Mouse (Mus musculus): Measurements from ENCODE around the gene Lrrc47. TPM values are rescaled to one million over a fixed set of nuclear protein-coding genes. Genes with fewer than 3 reads are reported as not detected.

Lrrc47 gene
- polyA plus RNA-seq, 1 experiment from 2014 or later = 11.8 TPM

DNA sequence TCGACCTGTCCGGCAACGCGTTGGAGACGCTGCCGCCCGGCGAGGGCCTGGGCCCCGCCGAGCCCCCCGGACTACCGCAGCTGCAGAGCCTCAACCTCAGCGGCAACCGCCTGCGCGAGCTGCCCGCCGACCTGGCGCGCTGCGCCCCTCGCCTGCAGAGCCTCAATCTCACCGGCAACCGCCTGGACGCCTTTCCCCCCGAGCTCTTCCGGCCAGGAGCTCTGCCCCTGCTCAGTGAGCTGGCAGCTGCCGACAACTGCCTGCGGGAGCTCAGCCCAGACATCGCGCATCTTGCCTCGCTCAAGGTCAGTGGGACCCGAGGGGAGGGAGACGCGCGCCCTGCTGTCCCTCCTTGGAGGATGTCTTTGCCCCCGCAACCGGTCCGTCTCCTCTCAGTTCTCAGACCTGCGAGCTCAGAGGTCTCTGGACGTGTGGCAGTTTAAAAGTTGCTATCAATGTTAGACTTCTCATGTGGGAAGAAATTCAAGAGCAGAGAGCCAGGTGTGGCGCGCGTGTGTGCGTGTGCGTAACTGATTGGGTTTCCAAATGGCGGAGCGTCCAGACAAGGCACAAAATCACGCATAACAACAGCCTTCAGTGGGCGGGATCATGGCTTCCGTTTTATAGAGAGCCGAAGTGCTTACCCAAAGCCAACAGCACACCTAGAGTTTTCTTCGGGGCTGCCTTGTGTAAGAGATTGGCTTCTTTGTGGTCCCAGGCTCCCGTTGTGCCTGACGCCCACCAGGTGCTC is 776 bp downstream of the Lrrc47 start:
- H3K9ac ChIP-seq (ENCODE audit: low read depth, low read length) = peak overlapping the region; percentile 91

GRCm38 (mm10) chr4:154015476-154015875 is 3.9 kb downstream of the Lrrc47 start:
- 93% methylated on average over 11 of the region's 11 CpGs for WGBS
- Histone ChIP-seq H3K4me2 (replicated peaks; ENCODE audit: low read depth, low read length) (no peak overlapping the region), H3K4me1 (replicated peaks; ENCODE audit: control insufficient read depth, insufficient read depth, low read length) (peaks cover 6% of the 10 kb centered on the region; the same call in 1 of the 2 replicates), H3K36me3 (ENCODE audit: control insufficient read depth, insufficient read depth, low read length) (peaks cover 7% of the 10 kb centered on the region), H3K4me3 (ENCODE audit: low read depth, low read length) (no peak overlapping the region), H3K27ac (ENCODE audit: low read depth, low read length) (no peak overlapping the region), H3K9me3 (ENCODE audit: control insufficient read depth, low read length) (no peaks in the 10 kb centered on the region), H3K27me3 (ENCODE audit: control insufficient read depth, insufficient read depth, low read length) (no peaks in the 10 kb centered on the region), H3K9ac (ENCODE audit: low read depth, low read length) (no peak overlapping the region)
- ATAC-seq (ENCODE audit: low FRiP score) (no peak), DNase-seq (ENCODE audit: low spot score) (no peak)

More for the DNA sequence above, 776 bp downstream of the Lrrc47 start:
- DNase-seq (ENCODE audit: low spot score) (peak; percentile 22), ATAC-seq (ENCODE audit: low FRiP score) (no peak)
- Histone ChIP-seq H3K4me1 (replicated peaks; ENCODE audit: control insufficient read depth, insufficient read depth, low read length) (peaks cover 6% of the 10 kb centered on the region; the same call in 1 of the 2 replicates), H3K4me2 (replicated peaks; ENCODE audit: low read depth, low read length) (peak overlapping the region; percentile 95), H3K9me3 (ENCODE audit: control insufficient read depth, low read length) (no peaks in the 10 kb centered on the region), H3K4me3 (ENCODE audit: low read depth, low read length) (peak overlapping the region; percentile 99), H3K36me3 (ENCODE audit: control insufficient read depth, insufficient read depth, low read length) (peaks cover 7% of the 10 kb centered on the region; the same call in 1 of the 2 replicates), H3K27me3 (ENCODE audit: control insufficient read depth, insufficient read depth, low read length) (no peaks in the 10 kb centered on the region), H3K27ac (ENCODE audit: low read depth, low read length) (peak overlapping the region; percentile 48; the same call in 1 of the 2 replicates)
- 3% methylated on average over 54 of the region's 55 CpGs for WGBS

- Histone ChIP-seq H3K27me3 (ENCODE audit: control insufficient read depth, insufficient read depth, low read length) (no peaks in the 10 kb centered on the region; the same call in 1 of the 2 replicates), H3K9ac (ENCODE audit: low read depth, low read length) (no peak overlapping the region), H3K9me3 (ENCODE audit: control insufficient read depth, low read length) (no peaks in the 10 kb centered on the region), H3K4me3 (ENCODE audit: low read depth, low read length) (no peak overlapping the region), H3K4me1 (replicated peaks; ENCODE audit: control insufficient read depth, insufficient read depth, low read length) (no peaks in the 10 kb centered on the region), H3K36me3 (ENCODE audit: control insufficient read depth, insufficient read depth, low read length) (peaks cover 7% of the 10 kb centered on the region), H3K27ac (ENCODE audit: low read depth, low read length) (no peak overlapping the region), H3K4me2 (replicated peaks; ENCODE audit: low read depth, low read length) (no peak overlapping the region)
- ATAC-seq (ENCODE audit: low FRiP score) = no peak
- WGBS = 76% methylated on average over 7 of the region's 7 CpGs
- peak; percentile 31 for DNase-seq (ENCODE audit: low spot score)
Measured at GRCm38 (mm10) chr4:154019571-154019970, 8.0 kb downstream of the Lrrc47 start.

GRCm38 (mm10) chr4:154021432-154021831 is 9.9 kb downstream of the Lrrc47 start:
- Histone ChIP-seq H3K9me3 (ENCODE audit: control insufficient read depth, low read length) (no peaks in the 10 kb centered on the region), H3K4me3 (ENCODE audit: low read depth, low read length) (no peak overlapping the region), H3K27me3 (ENCODE audit: control insufficient read depth, insufficient read depth, low read length) (peaks cover 7% of the 10 kb centered on the region; the same call in 1 of the 2 replicates), H3K27ac (ENCODE audit: low read depth, low read length) (no peak overlapping the region), H3K4me2 (replicated peaks; ENCODE audit: low read depth, low read length) (no peak overlapping the region), H3K36me3 (ENCODE audit: control insufficient read depth, insufficient read depth, low read length) (peaks cover 4% of the 10 kb centered on the region), H3K4me1 (replicated peaks; ENCODE audit: control insufficient read depth, insufficient read depth, low read length) (peaks cover 6% of the 10 kb centered on the region; the same call in 1 of the 2 replicates), H3K9ac (ENCODE audit: low read depth, low read length) (no peak overlapping the region)
- WGBS = 94% methylated on average over 9 of the region's 9 CpGs
- DNase-seq (ENCODE audit: low spot score) = no peak
- ATAC-seq (ENCODE audit: low FRiP score) = no peak

DNA sequence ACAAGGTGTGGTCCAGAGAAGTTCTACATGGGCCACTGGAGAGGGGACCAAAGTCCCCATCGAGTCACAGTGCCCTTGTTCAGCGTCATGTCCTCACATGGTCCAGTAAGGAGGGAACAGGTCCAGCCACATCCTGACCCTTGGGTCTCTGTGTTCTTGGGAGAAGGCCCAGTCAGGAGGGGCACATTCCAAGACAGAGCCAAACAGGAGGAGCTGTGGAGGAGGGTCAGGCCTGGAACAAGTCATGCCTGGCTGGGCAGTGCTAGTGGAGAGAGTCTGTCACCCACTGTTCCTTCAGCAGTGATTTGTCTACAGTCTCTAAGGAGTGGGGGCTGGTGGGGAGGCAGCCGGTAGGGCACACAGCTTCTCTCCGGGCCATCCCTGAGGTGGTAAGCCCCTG is 10.9 kb downstream of the Lrrc47 start:
- no peak for DNase-seq (ENCODE audit: low spot score)
- H3K27ac ChIP-seq (ENCODE audit: low read depth, low read length) = no peak overlapping the region
- H3K27me3 ChIP-seq (ENCODE audit: control insufficient read depth, insufficient read depth, low read length) = peaks cover 7% of the 10 kb centered on the region; the same call in 1 of the 2 replicates
- H3K4me3 ChIP-seq (ENCODE audit: low read depth, low read length) = no peak overlapping the region
- peaks cover 6% of the 10 kb centered on the region; the same call in 1 of the 2 replicates for H3K4me1 ChIP-seq (replicated peaks; ENCODE audit: control insufficient read depth, insufficient read depth, low read length)
- ATAC-seq (ENCODE audit: low FRiP score) = no peak
- H3K9me3 ChIP-seq (ENCODE audit: control insufficient read depth, low read length) = no peaks in the 10 kb centered on the region
- H3K4me2 ChIP-seq (replicated peaks; ENCODE audit: low read depth, low read length) = no peak overlapping the region
- H3K9ac ChIP-seq (ENCODE audit: low read depth, low read length) = no peak overlapping the region
- no peaks in the 10 kb centered on the region; the same call in none of the 2 replicates for H3K36me3 ChIP-seq (ENCODE audit: control insufficient read depth, insufficient read depth, low read length)
- WGBS = 79% methylated on average over 4 of the region's 4 CpGs

DNA sequence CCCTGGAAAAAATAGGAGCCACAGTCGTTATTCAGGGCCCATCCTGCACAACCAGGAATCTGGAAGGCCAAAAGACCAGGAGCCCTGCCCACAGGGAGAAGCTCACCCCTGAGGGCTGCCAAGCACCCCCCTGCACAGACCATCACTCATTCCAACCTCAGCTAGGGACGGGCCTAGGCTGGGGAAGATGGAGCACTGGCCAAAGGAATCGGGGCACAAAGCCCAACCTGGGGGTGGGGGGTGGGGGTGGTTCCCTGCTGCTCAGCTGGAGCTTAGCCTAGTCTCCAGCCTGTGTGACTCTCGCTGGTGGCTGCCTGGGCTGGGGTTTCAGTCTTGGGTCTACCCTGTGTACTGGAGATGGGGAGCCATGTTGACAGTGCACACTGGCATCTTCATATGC is 11.3 kb downstream of the Lrrc47 start:
- H3K4me2 ChIP-seq (replicated peaks; ENCODE audit: low read depth, low read length) = no peak overlapping the region
- H3K4me3 ChIP-seq (ENCODE audit: low read depth, low read length) = no peak overlapping the region
- ATAC-seq (ENCODE audit: low FRiP score) (no peak), DNase-seq (ENCODE audit: low spot score) (no peak)
- H3K9me3 ChIP-seq (ENCODE audit: control insufficient read depth, low read length) = no peaks in the 10 kb centered on the region
- H3K27ac ChIP-seq (ENCODE audit: low read depth, low read length) = no peak overlapping the region
- WGBS = 39% methylated on average over 4 of the region's 4 CpGs
- peaks cover 6% of the 10 kb centered on the region; the same call in 1 of the 2 replicates for H3K4me1 ChIP-seq (replicated peaks; ENCODE audit: control insufficient read depth, insufficient read depth, low read length)
- no peaks in the 10 kb centered on the region; the same call in none of the 2 replicates for H3K36me3 ChIP-seq (ENCODE audit: control insufficient read depth, insufficient read depth, low read length)
- H3K9ac ChIP-seq (ENCODE audit: low read depth, low read length) = no peak overlapping the region
- peaks cover 7% of the 10 kb centered on the region; the same call in 1 of the 2 replicates for H3K27me3 ChIP-seq (ENCODE audit: control insufficient read depth, insufficient read depth, low read length)

- Histone ChIP-seq H3K4me3 (ENCODE audit: low read depth, low read length) (no peak overlapping the region), H3K27me3 (ENCODE audit: control insufficient read depth, insufficient read depth, low read length) (peaks cover 7% of the 10 kb centered on the region; the same call in 1 of the 2 replicates), H3K4me1 (replicated peaks; ENCODE audit: control insufficient read depth, insufficient read depth, low read length) (peaks cover 6% of the 10 kb centered on the region; the same call in 1 of the 2 replicates), H3K9me3 (ENCODE audit: control insufficient read depth, low read length) (no peaks in the 10 kb centered on the region), H3K36me3 (ENCODE audit: control insufficient read depth, insufficient read depth, low read length) (no peaks in the 10 kb centered on the region; the same call in 1 of the 2 replicates), H3K27ac (ENCODE audit: low read depth, low read length) (no peak overlapping the region), H3K4me2 (replicated peaks; ENCODE audit: low read depth, low read length) (no peak overlapping the region), H3K9ac (ENCODE audit: low read depth, low read length) (no peak overlapping the region)
- DNase-seq (ENCODE audit: low spot score) (peak; percentile 12), ATAC-seq (ENCODE audit: low FRiP score) (no peak)
- 34% methylated on average over 8 of the region's 8 CpGs for WGBS
Measured at GRCm38 (mm10) chr4:154023754-154024601, 12.4 kb downstream of the Lrrc47 start.

GRCm38 (mm10) chr4:154024729-154025521 is 13.4 kb downstream of the Lrrc47 start:
- H3K4me1 ChIP-seq (replicated peaks; ENCODE audit: control insufficient read depth, insufficient read depth, low read length) = peaks cover 6% of the 10 kb centered on the region; the same call in 1 of the 2 replicates
- no peak overlapping the region for H3K27ac ChIP-seq (ENCODE audit: low read depth, low read length)
- H3K9me3 ChIP-seq (ENCODE audit: control insufficient read depth, low read length) = no peaks in the 10 kb centered on the region
- H3K27me3 ChIP-seq (ENCODE audit: control insufficient read depth, insufficient read depth, low read length) = peaks cover 7% of the 10 kb centered on the region; the same call in 1 of the 2 replicates
- ATAC-seq (ENCODE audit: low FRiP score) = no peak
- WGBS = 35% methylated on average over 17 of the region's 17 CpGs
- peak overlapping the region; percentile 54 for H3K4me2 ChIP-seq (replicated peaks; ENCODE audit: low read depth, low read length)
- DNase-seq (ENCODE audit: low spot score) = peak; percentile 7
- no peaks in the 10 kb centered on the region; the same call in 1 of the 2 replicates for H3K36me3 ChIP-seq (ENCODE audit: control insufficient read depth, insufficient read depth, low read length)
- H3K9ac ChIP-seq (ENCODE audit: low read depth, low read length) = no peak overlapping the region; the same call in 1 of the 2 replicates
- H3K4me3 ChIP-seq (ENCODE audit: low read depth, low read length) = no peak overlapping the region; the same call in 1 of the 2 replicates

All from hindbrain, embryonic 11.5 days (tissue).